Mouse (Mus musculus) MEL (cell line): Measurements from ENCODE around the gene Mag. TPM values are rescaled to one million over a fixed set of nuclear protein-coding genes. Genes with fewer than 3 reads are reported as not detected.
"Not testable (repeated sequence)": the region's sequence is repeated elsewhere in the genome, so short reads cannot be mapped to it uniquely, and the experiment has no call there.

Experiments
- DNase-seq: peaks from one replicate; pipeline ENCODE4 v3.0.0; 2011; ENCODE audit warnings: low read depth, low spot score
- H3K27ac ChIP-seq: 2 replicates; pipeline ENCODE4 v1.5.1; 2012; ENCODE audit warnings: low read depth, mild to moderate bottlenecking, control low read depth, low read length, moderate library complexity; ENCODE audit not compliant: control insufficient read depth
- H3K27me3 ChIP-seq, 2 experiments: fragments of 150-350 bp in 1 of 2; sonication (generic) in 1 of 2; 2 replicates each; pipeline ENCODE4 v1.6.1; 2012; ENCODE audit warnings: low read length in 2 of 2, mild to moderate bottlenecking in 2 of 2, improper control_type of control experiment in 1 of 2, moderate library complexity in 1 of 2; ENCODE audit not compliant: insufficient read depth in 2 of 2, control insufficient read depth in 1 of 2
- H3K36me3 ChIP-seq, 2 experiments: 2 replicates each; pipeline ENCODE4 v1.6.1; 2012 to 2014; ENCODE audit warnings: low read length in 2 of 2, improper control_type of control experiment in 1 of 2, inconsistent platforms in 1 of 2, mild to moderate bottlenecking in 1 of 2; ENCODE audit not compliant: insufficient read depth in 2 of 2, control insufficient read depth in 1 of 2
- H3K4me1 ChIP-seq, 2 experiments: fragments of 150-350 bp in 1 of 2; sonication (generic) in 1 of 2; 2 replicates each; pipeline ENCODE4 v1.6.1; 2012; ENCODE audit warnings: low read length in 2 of 2, improper control_type of control experiment in 1 of 2, mild to moderate bottlenecking in 1 of 2; ENCODE audit not compliant: insufficient read depth in 2 of 2, control insufficient read depth in 1 of 2
- H3K4me3 ChIP-seq, 2 experiments: fragments of 150-350 bp in 1 of 2; sonication (generic) in 1 of 2; 2 replicates each; pipeline ENCODE4 v1.5.1; 2012; ENCODE audit warnings: low read depth in 2 of 2, low read length in 2 of 2, mild to moderate bottlenecking in 2 of 2, moderate library complexity in 2 of 2, control low read depth in 1 of 2, improper control_type of control experiment in 1 of 2; ENCODE audit not compliant: control insufficient read depth in 1 of 2, insufficient read depth in 1 of 2
- H3K79me2 ChIP-seq: 2 replicates; pipeline ENCODE4 v1.6.1; 2012; ENCODE audit warnings: mild to moderate bottlenecking, low read length, moderate library complexity; ENCODE audit not compliant: control insufficient read depth, poor library complexity, insufficient read depth
- H3K9ac ChIP-seq: 2 replicates; pipeline ENCODE4 v1.6.1; 2012; ENCODE audit warnings: low read depth, mild to moderate bottlenecking, control low read depth, low read length, moderate library complexity; ENCODE audit not compliant: control insufficient read depth, poor library complexity, severe bottlenecking
- H3K9me3 ChIP-seq: fragments of 150-350 bp; sonication (generic); replicated peaks from 2 replicates; pipeline ENCODE4 v1.6.1; 2012; ENCODE audit warnings: mild to moderate bottlenecking, low read length, improper control_type of control experiment, moderate library complexity; ENCODE audit not compliant: insufficient read depth
- CTCF ChIP-seq, 3 experiments: IDR thresholded peaks in 2 of 3; conservative IDR thresholded peaks in 1 of 3; 2 replicates each; pipeline ENCODE4 v1.5.1; 2011 to 2012; ENCODE audit warnings: low read length in 3 of 3, low read depth in 2 of 3, mild to moderate bottlenecking in 2 of 3, improper control_type of control experiment in 1 of 3, inconsistent platforms in 1 of 3, mixed read lengths in 1 of 3, moderate library complexity in 1 of 3; ENCODE audit not compliant: control insufficient read depth in 1 of 3, insufficient read depth in 1 of 3, poor library complexity in 1 of 3, severe bottlenecking in 1 of 3
- ELF1 ChIP-seq: IDR thresholded peaks from 2 replicates; pipeline ENCODE4 v1.6.1; 2014; ENCODE audit warnings: low read depth, mild to moderate bottlenecking, inconsistent platforms, low read length, improper control_type of control experiment, moderate library complexity
- ETS1 ChIP-seq: IDR thresholded peaks from 2 replicates; pipeline ENCODE4 v1.6.1; 2012; ENCODE audit warnings: low read depth, mild to moderate bottlenecking, inconsistent platforms, low read length, improper control_type of control experiment, moderate library complexity
- GABPA ChIP-seq: IDR thresholded peaks from 2 replicates; pipeline ENCODE4 v1.6.1; 2012; ENCODE audit warnings: low read depth, mild to moderate bottlenecking, inconsistent platforms, low read length, improper control_type of control experiment, moderate library complexity
- GATA1 ChIP-seq: IDR thresholded peaks from 2 replicates; pipeline ENCODE4 v1.6.1; 2011; ENCODE audit warnings: low read depth, low read length, improper control_type of control experiment
- MAFK ChIP-seq: IDR thresholded peaks from 2 replicates; pipeline ENCODE4 v1.6.1; 2011; ENCODE audit warnings: low read depth, mild to moderate bottlenecking, low read length, improper control_type of control experiment, borderline replicate concordance
- NRF1 ChIP-seq: IDR thresholded peaks from 2 replicates; pipeline ENCODE4 v1.6.1; 2014; ENCODE audit warnings: low read depth, mild to moderate bottlenecking, inconsistent platforms, low read length, improper control_type of control experiment, moderate library complexity; ENCODE audit not compliant: poor library complexity, insufficient read depth, severe bottlenecking
- POLR2AphosphoS2 ChIP-seq: IDR thresholded peaks from 2 replicates; pipeline ENCODE4 v1.6.1; 2011; ENCODE audit warnings: low read length, improper control_type of control experiment
- RCOR1 ChIP-seq: IDR thresholded peaks from 2 replicates; pipeline ENCODE4 v1.6.1; 2012; ENCODE audit warnings: low read depth, mild to moderate bottlenecking, inconsistent platforms, low read length, improper control_type of control experiment
- polyA plus RNA-seq, 2 experiments: library from polyadenylated mRNA; stranded (reverse) in 1 of 2; unstranded in 1 of 2; fragments of >175 nt in 1 of 2; fragments of >200 nt in 1 of 2; gene quantifications; 2 replicates each; pipeline versions ENCODE4 v1.2.1 to v1.2.4; 2012; ENCODE audit warnings: low replicate concordance in 2 of 2, low read depth in 1 of 2; ENCODE audit not compliant: insufficient read length in 2 of 2, insufficient read depth in 1 of 2, missing spikeins in 1 of 2
- total RNA-seq: library from RNA; depleted of rRNA; stranded (reverse); fragments of 300-350 nt; gene quantifications from 2 replicates; pipeline ENCODE4 v1.2.3, GENCODE M21; 2012

Mag gene
- total and polyA plus RNA-seq, 3 experiments: not detected

DNA sequence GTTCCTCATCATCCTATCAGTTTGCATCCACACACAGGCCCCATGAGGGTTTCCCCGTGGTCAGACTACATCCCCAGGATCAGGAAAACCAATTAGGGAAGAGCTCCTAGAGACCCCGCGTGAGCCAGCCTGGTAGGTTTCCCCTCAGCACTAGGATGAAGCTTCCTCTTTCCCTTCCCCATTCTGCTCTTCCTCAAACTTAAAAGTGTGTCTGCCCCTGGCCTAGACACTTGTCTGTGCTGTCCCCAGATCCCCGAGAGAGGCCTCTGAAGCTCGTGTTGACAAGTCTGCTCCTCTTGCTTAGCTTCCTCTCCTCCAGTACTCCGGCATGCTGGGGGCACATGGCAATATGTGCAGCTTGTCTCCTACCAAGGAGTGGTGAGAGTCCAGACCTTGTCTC lies 38.8 kb upstream of the Mag start:
- Histone ChIP-seq H3K36me3 (peaks cover 5 to 9% of the 10 kb centered on the region in 2 experiments), H3K27me3 (no peaks in the 10 kb centered on the region), H3K79me2 (peaks cover 18% of the 10 kb centered on the region), H3K9me3 (no peaks in the 10 kb centered on the region), H3K4me1 (peaks cover 0 to 11% of the 10 kb centered on the region in 2 experiments; a peak in 1 of 4 replicates)
- DNase-seq: peak; percentile 36
- TF ChIP-seq NRF1: no peak
- TF ChIP-seq MAFK: no peak
- TF ChIP-seq CTCF (IDR thresholded peaks at IDR 0.05 in 2 of 3, conservative IDR thresholded peaks at IDR 0.05 in 1 of 3; ENCODE audit: control insufficient read depth in 1 of 3, insufficient read depth in 1 of 3, low read depth in 2 of 3, low read length in 3 of 3, poor library complexity in 1 of 3, severe bottlenecking in 1 of 3): no peak
- TF ChIP-seq GATA1: no peak
- no peak for TF ChIP-seq ETS1
- no peak for TF ChIP-seq GABPA
- no peak for TF ChIP-seq POLR2AphosphoS2
- TF ChIP-seq RCOR1: no peak
- TF ChIP-seq ELF1: no peak
- TF ChIP-seq, all 39 proteins: peak for 0
- Histone ChIP-seq H3K27ac (no peak overlapping the region), H3K9ac (no peak overlapping the region), H3K4me3 (no peak overlapping the region)

DNA sequence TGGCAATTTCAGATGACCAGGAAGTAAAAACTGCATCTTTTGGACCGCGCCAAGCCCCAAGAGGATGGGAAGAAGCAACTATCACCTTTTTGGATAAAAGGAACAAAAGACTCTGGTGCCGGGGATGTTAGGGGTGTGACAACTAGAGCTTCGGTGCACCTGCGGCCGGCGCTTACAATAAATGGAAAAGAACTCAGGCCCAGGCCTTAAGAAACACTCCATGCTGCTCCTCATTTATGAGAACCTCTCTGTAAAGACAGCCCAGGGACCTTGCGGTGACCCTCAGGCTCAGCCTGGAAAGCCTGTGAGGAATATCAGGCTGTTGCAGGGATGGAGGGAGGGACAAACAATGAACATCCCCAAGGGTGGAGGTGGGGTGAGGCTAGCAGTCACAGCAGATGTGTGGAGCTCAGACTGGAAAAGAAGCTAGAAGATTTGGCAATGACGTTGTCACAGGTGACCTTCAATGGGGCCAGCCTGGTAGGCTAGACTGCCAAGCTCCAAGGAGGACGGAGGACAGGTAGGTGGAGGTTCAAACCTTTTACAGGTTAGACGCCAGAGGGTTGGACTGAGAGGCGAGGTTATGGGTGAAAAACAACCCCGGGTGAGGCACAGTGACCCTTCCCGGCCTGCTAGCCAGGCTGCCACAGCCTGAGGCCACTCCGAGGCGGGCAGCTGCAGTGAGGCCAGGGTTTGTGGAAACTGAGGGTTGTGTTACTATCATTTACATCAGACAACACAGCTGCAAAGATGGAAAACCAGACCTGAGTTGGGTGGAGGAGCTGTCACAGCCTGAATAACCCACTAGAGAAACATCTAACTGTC lies 38.0 kb upstream of the Mag start:
- H3K4me3 ChIP-seq: no peak overlapping the region
- peaks cover 0 to 7% of the 10 kb centered on the region in 2 experiments; a peak in 1 of 4 replicates for H3K4me1 ChIP-seq
- no peak overlapping the region for H3K9ac ChIP-seq
- no peaks in the 10 kb centered on the region for H3K27me3 ChIP-seq
- peaks cover 3 to 5% of the 10 kb centered on the region in 2 experiments; a peak in 3 of 4 replicates for H3K36me3 ChIP-seq
- H3K79me2 ChIP-seq: peaks cover 15% of the 10 kb centered on the region
- no peak for DNase-seq
- H3K27ac ChIP-seq: no peak overlapping the region
- no peaks in the 10 kb centered on the region for H3K9me3 ChIP-seq
- no peak for TF ChIP-seq GATA1

DNA sequence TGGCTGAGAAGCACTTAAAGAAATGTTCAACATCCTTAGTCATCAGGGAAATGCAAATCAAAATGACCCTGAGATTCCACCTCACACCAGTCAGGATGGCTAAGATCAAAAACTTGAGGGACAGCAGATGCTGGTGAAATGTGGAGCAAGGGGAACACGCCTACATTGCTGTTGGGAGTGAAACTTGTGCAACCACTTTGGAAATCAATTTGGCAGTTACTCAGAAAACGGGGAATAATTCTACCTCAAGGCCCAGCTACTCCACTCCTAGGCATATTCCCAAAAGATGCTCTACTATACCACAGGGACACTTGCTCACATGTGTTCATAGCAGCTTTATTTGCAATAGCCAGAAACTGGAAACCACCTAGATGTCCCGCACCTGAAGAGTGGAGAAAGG lies 35.2 kb upstream of the Mag start:
- H3K27me3 ChIP-seq, H3K36me3 ChIP-seq, DNase-seq, H3K9ac ChIP-seq, H3K4me1 ChIP-seq, H3K9me3 ChIP-seq, H3K79me2 ChIP-seq, H3K27ac ChIP-seq, H3K4me3 ChIP-seq: not testable (repeated sequence)
